Mouse (Mus musculus): ENCODE results near the gene Hist2h3b.
"Not testable (repeated sequence)": the region's sequence is repeated elsewhere in the genome, so short reads cannot be mapped to it uniquely, and the experiment has no call there.

The Hist2h3b gene

DNA sequence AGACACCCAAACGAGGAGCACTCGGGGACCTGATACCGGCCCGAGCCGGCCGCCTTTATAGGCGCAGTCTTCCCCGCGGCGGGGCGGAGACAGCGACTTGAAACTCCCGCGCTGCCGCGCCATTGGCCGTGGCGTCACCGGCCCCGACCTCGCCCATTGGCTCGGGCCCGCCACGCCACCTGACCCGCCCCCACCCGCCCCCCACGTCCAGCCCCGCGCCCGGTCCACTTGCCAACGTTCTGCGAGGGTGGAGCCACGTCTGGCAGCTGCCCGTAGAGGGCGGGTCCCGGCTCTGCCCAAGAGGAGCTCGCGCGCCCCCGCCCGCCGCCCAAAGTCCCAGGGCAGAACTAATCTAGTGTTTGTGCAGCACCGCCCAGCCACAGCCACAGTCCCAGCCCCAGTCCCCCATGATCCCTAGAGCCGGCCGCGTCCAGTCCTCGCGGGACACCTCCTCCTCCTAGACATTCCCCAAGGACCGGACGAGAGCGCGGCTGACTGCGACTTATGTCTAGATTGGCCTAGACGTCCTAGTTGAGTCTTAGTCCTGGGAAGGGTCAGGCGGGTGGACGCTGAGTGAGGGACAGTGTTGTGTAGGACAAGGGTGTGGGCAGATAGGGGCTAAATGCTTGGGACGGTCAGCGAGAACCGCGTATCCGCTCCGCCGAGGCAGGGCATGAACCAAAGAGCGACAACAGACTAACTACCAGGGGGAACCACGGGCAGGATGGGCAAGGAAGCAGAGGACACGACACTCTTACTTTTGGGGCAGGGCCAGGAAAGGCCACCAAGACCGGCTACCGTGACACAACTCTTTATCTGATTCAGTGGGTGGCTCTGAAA is 29.3 kb upstream of the Hist2h3b start, which contains the start of gene Hist2h3c2:
Gene Hist2h3c2 (minus strand): TSS at position 174 of the 840 bp plus-strand sequence.
- not testable (repeated sequence) for DNase-seq (ENCODE audit: low read depth)

DNA sequence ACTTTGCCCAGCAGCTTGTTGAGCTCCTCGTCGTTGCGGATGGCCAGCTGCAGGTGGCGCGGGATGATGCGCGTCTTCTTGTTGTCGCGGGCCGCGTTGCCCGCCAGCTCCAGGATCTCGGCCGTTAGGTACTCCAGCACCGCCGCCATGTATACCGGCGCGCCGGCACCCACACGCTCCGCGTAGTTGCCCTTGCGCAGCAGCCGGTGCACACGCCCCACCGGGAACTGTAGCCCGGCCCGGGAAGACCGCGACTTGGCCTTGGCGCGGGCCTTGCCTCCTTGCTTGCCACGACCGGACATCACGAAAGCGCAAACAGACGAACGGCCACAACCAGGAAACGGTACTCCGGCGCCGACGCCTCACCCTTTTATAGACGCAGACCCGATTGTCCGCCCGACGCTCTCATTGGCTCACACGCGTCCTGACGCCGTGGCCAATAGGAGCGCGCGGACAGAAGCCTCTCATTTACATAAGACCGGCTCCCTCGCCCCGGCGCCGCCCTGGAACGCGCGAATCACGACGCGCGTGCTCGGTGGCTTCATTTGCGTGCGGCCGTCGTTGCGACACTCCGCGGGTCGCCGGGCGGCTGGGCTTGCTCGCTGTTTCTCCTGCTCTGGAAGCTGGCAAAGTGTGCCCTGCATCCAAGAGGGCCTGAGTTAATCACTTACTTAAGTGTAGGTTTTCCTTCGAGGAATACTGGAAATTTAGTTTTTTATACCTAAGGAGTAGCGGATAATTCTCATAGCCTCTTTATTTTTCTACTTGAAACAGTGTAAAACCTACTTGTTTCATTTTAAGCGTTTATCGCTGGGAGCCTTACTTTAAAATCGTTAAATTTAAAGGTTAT is 28.3 kb upstream of the Hist2h3b start, which contains the start of gene Hist2h2aa2:
Gene Hist2h2aa2 (minus strand): TSS at position 328 of the 850 bp plus-strand sequence.
- DNase-seq (ENCODE audit: low read depth) = peak; percentile 75

DNA sequence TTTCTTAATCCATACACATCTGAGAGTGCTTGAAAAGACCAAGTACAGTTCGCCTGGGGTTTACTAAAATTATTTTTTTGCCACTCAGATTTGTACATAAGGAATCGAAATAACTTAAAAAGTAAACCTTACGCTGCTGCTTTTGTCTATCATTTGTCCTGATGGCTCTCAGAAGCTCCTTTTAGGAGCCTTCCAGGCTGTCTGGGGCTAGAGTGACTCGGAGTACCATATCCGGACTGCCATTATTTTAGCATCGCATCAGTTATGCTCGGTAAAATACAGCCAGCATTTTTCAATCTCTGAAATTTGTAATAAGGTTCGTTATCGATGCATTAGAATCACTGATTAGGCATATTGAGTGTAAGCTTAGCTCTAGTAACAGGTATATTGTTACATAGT is 27.7 kb upstream of the Hist2h3b start:
- no peak for DNase-seq (ENCODE audit: low read depth)

DNA sequence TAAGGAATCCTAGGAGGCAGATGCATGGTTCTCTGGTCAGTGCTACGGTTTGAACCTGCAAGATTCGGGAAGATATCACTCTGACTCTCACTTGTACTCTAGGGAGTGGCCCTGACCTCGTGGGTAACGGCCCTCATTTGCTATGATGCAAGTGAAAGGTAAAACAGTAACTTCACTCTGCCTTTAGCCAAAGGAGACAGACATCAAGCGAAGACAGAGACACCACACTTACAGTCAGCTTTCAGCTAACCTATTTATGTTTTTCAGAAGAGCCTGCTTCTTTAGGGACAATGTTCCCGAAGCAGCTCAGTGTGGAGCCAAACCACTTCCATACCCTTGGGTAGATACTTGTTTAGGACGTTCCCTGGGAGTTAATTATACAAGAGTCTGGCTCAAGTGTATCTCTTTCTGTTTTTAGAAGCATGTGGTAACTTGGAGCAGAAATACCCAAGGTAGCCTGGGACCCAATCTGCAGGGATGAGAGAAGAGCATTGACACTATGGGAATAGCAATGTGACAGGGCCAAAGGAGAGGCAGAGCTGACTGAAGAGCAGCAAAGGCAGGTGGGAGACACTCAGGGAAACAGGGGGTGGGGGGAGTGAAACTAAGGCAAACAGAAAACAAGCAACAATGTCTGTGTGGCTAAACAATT is 24.4 kb upstream of the Hist2h3b start:
- peak; percentile 35 for DNase-seq (ENCODE audit: low read depth)

DNA sequence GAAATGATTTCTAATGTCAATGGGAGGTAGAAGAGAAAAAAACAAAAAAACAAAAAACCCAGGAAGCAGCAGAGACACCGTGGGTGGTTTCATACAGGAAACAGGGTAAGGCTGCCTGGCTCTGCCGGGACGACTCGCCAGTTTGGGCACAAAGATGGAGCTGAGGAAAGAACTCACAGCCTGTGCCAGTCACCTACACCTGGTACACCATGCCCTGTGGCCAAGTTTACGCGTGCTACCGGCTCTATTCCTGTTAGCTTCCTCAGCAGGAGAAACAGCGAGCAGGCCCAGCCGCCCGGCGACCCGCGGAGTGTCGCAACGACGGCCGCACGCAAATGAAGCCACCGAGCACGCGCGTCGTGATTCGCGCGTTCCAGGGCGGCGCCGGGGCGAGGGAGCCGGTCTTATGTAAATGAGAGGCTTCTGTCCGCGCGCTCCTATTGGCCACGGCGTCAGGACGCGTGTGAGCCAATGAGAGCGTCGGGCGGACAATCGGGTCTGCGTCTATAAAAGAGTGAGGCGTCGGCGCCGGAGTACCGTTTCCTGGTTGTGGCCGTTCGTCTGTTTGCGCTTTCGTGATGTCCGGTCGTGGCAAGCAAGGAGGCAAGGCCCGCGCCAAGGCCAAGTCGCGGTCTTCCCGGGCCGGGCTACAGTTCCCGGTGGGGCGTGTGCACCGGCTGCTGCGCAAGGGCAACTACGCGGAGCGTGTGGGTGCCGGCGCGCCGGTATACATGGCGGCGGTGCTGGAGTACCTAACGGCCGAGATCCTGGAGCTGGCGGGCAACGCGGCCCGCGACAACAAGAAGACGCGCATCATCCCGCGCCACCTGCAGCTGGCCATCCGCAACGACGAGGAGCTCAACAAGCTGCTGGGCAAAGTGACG is 23.2 kb upstream of the Hist2h3b start, which contains the start of gene Hist2h2aa1:
Gene Hist2h2aa1 (plus strand): TSS at position 495 of the 884 bp plus-strand sequence.
- peak; percentile 89 for DNase-seq (ENCODE audit: low read depth)

DNA sequence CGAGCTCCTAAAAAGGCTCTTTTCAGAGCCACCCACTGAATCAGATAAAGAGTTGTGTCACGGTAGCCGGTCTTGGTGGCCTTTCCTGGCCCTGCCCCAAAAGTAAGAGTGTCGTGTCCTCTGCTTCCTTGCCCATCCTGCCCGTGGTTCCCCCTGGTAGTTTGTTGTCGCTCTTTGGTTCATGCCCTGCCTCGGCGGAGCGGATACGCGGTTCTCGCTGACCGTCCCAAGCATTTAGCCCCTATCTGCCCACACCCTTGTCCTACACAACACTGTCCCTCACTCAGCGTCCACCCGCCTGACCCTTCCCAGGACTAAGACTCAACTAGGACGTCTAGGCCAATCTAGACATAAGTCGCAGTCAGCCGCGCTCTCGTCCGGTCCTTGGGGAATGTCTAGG is 22.4 kb upstream of the Hist2h3b start:
- DNase-seq (ENCODE audit: low read depth) = not testable (repeated sequence)

DNA sequence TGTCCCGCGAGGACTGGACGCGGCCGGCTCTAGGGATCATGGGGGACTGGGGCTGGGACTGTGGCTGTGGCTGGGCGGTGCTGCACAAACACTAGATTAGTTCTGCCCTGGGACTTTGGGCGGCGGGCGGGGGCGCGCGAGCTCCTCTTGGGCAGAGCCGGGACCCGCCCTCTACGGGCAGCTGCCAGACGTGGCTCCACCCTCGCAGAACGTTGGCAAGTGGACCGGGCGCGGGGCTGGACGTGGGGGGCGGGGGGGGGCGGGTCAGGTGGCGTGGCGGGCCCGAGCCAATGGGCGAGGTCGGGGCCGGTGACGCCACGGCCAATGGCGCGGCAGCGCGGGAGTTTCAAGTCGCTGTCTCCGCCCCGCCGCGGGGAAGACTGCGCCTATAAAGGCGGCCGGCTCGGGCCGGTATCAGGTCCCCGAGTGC is 22.0 kb upstream of the Hist2h3b start, which contains the start of gene Hist2h3c1:
Gene Hist2h3c1 (plus strand): TSS at position 259 of the 430 bp plus-strand sequence.
- DNase-seq (ENCODE audit: low read depth) = not testable (repeated sequence)

DNA sequence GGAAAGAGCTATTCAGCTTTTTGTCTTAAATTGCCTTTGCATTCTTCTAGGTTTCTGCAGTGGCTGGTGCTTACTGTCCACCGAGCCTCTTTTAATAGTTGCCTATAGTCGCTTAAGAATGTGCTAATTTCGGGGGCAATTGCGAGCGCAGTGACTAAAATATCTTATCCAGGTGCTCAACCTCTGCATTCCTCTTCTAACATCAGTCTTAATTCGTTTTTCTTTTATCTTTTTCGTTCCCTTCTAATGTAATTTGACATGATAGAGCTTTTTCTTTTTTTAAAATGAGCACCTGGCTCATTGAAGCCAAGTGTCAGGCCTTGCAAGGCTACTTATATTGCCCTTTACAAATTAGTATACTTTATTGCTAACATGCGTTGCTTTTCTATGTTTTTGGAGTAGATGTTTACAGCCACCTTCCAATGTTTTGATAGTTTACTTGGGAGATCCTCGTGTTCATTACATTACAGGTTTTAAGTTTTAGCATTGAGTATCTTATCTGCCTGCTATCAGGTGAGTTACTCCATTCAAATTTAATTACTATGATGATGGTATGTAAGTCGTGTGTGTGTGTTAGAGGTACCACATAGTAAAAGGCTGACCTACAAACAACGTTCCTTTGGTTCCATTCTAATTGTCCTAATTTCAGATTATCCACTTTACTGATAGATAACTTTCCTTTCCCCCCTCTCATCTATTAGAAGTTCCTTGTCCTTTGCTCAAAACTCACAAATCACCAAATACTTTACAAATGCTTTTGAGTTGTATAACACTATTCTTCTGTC is 20.9 kb upstream of the Hist2h3b start:
- DNase-seq (ENCODE audit: low read depth) = peak; percentile 52

DNA sequence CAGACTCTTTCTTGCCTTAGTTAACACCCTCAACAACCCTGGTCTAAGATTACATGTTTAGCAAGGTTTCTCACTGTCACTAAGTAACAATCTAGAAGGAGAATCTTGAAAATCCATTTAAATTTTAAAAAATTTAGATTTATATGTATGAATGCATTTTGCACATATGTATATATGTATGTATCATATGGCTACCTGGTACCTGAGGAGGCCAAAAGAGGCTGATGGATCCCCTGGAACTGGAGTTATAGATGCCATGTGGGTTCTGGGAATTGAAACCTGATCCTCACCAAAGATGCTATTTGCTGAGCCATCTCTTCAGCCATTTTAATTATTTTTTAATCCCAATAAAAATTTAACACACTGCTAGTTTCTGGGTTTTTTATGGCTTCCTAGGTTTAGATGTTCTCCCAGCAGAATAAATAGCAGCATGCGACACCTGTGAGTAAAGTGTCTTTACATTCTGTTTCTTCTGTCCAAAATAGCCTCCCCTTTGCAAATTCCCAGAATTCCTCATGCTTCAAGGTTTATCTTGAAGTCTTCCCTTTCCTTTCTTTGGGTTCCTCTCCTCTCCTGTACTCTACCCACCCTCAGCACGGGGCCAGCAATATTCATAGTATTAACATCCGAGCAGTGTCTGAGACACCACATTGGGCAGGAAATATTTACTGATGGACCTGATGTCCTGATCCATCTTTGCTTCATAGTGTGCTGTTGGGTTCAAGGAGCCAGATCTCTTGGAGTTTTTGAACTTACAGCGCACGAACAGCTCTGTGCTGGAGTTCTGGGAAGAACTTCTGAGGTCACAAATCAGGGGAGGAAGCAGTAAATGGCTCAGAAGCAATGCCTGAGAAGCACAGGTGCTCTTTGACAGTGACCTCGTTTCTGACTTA is 20.1 kb upstream of the Hist2h3b start:
- DNase-seq (ENCODE audit: low read depth) = peak; percentile 22

DNA sequence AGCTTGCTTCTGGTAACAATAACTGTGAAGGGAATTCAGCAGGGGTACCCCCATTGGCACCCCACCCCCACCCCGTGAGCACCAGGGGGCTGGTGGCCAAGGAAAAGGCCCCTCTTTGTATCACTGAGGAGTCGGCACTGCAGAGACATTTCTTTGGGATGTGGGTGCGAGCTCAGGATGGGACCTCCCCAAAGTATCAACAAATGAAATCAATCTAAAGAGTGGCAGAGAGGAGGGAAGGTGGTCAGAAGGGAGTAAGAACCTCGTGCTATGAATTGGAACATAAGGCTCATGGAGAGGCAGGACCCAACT is 19.5 kb upstream of the Hist2h3b start:
- no peak for DNase-seq (ENCODE audit: low read depth)

DNA sequence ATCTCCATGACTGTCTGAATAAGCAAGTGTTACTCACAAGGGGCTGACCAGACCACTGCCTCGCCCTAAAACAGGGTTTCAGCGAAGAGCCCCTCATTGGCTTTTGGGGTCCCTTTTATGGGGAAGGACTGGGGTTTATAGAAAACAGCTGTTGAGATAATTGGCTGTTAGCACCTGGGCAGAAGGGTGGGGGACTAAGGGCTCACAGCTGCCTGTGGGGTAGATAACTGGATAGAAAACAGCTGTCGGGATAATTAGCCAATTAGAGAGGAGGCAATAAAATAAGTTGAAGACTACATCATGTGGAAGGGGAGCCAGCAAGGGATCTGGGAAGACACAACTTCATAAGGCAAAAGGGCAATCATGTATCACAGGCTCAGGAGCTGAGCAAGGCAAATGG is 17.6 kb upstream of the Hist2h3b start:
- DNase-seq (ENCODE audit: low read depth) = peak; percentile 5

DNA sequence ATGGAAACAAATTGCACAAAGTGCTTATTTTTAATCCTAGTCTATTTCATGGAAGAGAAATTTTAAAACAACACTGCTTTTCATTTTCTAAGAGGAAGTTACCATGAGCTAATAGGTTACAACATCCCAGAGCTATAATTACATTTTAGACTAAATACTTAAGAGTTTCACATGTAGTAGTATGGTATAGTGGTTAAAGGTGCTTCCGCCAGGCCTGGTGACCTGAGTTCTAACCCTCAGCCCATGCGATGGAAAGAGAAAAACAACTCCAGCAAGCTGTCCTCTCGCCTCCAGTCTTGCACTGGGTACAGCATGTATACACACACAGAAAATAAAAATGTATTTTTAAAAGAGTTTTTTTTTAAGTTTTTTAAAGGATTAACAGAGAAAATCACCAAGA is 16.7 kb upstream of the Hist2h3b start:
- DNase-seq (ENCODE audit: low read depth) = peak; percentile 14

DNA sequence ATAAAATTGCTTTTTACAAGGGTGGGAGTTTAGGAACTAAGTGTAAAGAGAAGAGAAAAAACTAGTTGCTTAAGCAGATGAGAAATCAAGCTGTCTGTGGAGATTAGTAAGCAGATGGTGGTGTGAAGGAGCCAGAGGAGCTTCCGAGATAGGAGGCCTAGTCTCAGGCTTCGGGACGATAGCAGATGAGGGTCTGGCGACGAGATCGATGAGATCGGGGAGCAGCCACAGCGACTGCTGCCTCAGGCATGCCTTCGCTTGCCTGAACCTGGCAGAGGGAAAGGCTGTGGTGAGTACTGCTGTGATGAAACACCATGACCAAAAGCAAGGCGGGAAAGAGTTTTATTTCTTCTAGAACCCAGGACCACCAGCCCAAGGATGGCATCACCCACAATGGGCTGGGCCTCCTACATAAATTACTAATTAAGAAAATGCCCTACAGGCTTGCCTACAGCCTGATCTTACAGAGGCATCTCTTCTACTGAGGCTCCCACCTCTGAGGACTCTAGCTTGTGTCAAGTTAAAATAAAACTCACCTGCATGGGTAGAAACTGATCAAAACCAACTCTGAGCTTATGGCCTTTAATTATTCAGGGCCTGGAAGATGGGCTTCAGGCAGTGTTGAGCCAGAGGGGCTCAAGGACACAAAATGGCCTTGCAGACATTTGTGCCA is 13.6 kb upstream of the Hist2h3b start:
- no peak for DNase-seq (ENCODE audit: low read depth)

DNA sequence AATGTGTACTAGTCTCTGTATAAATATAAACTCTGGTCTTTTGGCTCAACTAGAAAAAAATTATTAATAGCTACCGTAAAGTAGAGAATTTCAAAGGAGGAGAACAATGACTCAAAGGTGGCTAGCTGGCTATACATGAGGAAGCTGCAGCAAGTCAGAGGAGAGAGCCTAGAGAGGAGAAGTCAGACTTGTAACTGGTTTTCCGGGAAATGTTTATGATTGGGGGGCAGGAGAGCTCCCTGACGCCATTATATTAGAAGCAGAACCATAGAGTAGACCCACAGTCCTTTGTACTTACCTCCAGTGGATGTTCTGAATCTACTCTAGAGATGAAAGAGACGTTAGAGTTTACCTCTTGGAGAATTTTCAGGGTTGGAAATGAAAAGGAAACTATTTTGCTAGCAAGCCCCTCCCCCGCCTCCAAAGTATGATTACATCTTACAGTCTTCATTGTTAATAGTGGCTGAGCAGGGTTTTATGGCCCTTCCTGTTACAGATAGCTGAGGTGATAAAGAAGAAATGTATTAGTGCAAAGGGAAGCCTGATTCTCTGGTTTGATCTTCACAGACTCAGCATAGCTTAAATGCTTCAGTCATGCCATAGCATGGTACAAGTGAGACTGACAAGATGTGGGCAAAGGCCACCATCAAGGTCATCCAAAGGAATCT is 12.4 kb upstream of the Hist2h3b start:
- DNase-seq (ENCODE audit: low read depth) = peak; percentile 57

DNA sequence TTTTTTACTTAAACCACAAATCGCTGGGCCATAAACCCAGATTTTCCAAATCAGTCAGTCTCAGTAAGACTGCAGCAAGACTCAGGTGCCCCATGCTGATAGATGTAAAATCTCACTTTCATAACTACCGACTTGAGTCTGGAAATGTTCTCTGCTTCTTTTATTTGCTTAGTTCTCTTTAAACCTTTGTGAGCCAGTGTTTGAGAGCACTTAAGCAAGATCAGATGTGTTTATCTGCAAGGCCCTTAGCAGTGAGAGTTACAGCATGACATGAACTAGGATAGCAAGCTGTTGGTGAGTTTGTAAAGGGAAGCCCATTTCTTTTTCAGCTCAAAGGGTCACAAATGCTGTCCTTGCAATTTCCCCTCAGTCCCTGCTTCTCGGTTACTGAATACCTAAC is 11.3 kb upstream of the Hist2h3b start:
- no peak for DNase-seq (ENCODE audit: low read depth)

DNA sequence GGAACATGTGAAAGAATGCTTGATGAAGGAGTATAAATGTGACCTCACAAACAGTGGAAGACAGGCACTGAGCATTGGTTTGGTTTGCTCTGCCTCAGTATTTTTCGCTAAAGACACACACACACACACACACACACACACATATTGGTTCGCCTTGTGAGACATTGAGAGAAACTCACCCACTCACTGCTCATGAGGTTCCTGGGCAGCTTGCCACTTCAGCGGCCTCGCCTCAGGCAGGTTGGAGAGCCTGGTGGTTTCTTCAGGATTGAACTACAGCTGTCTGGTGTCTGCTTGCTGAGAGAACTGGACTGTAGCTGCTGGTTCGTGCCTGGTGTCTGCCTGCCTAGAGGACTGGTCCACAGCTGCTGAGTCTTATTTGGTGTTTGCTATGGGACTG is 8.2 kb upstream of the Hist2h3b start:
- no peak for DNase-seq (ENCODE audit: low read depth)

DNA sequence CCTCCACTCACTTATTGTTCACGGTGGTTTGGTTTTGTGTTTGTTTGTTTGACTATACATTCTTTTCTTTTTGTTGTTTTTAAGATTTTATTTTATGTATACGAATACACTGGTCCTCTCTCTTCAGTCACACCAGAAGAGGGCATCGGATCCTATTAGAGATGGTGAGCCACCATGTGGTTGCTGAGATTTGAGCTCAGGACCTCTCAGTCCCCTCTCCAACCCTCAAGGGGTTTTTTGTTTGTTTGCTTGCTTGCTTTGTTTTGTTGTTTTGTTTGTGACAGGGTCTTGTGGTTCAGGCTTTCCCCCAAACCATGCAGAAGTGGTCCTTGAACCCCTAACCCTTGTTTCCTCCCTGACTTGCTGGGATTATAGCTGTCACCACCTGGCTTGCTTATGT is 6.8 kb upstream of the Hist2h3b start:
- DNase-seq (ENCODE audit: low read depth) = no peak

DNA sequence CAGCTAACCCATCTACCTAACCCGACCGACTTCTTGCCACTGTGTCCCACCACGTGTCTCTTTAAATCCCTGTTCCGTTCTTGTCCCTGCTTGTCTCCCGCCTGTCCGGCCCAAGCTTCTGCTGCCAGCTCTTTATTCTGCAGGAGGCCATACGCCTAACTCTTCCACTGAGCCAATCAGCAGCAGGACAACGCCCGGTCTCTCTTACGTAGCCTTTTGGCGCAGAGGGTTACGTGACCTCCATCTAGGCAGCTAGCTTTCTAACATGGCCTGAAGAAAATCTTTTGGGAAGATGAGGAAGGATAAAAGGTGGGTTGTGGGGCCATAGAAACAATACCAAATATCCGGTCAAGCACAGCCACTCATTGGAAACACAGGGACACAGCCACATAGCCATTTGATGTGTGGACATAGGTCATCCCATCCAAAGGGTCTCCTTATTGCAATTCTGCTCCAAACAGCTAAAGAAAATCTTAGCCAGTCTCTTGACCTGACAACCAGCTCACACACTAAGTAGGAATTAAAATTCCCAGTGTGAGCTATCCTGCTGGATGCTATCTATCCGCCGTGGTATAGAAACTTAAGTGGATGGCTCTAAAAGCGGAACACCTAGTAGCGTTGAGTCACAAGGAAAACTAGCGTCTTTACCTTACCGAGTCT is 6.1 kb upstream of the Hist2h3b start:
- DNase-seq (ENCODE audit: low read depth) = peak; percentile 84
